Mouse (Mus musculus) thymus, postnatal 10 days (tissue): Measurements from ENCODE around the gene Stat4.
"Not testable (repeated sequence)": the region's sequence is repeated elsewhere in the genome, so short reads cannot be mapped to it uniquely, and the experiment has no call there.

Experiments
- DNase-seq, 2 experiments: peaks; one replicate each; pipeline ENCODE4 v3.0.0; 2021; ENCODE audit warnings: low spot score in 2 of 2

The Stat4 gene

GRCm38 (mm10) chr1:52034816-52035752 lies 48.1 kb downstream of the Stat4 start:
- no peak for DNase-seq

GRCm38 (mm10) chr1:52039151-52039550 lies 52.2 kb downstream of the Stat4 start:
- no peak for DNase-seq

- DNase-seq, result no peak
Observed at GRCm38 (mm10) chr1:52039626-52040025, 52.7 kb downstream of the Stat4 start.

- no peak for DNase-seq
Observed at GRCm38 (mm10) chr1:52040366-52041061, 53.6 kb downstream of the Stat4 start.

- DNase-seq, result no peak
Observed at GRCm38 (mm10) chr1:52043191-52043590, 56.2 kb downstream of the Stat4 start.

GRCm38 (mm10) chr1:52046891-52047290 lies 59.9 kb downstream of the Stat4 start:
- DNase-seq, result not testable (repeated sequence)

GRCm38 (mm10) chr1:52048711-52049110 lies 61.8 kb downstream of the Stat4 start:
- no peak for DNase-seq

GRCm38 (mm10) chr1:52049827-52050226 lies 62.9 kb downstream of the Stat4 start:
- DNase-seq, result no peak

- DNase-seq, result no peak
Observed at GRCm38 (mm10) chr1:52051542-52051941, 64.6 kb downstream of the Stat4 start.

GRCm38 (mm10) chr1:52052910-52053309 lies 66.0 kb downstream of the Stat4 start:
- DNase-seq, result no peak

- DNase-seq, result no peak
Observed at GRCm38 (mm10) chr1:52055947-52056346, 69.0 kb downstream of the Stat4 start.

- no peak for DNase-seq
Observed at GRCm38 (mm10) chr1:52057153-52057552, 70.2 kb downstream of the Stat4 start.

GRCm38 (mm10) chr1:52066276-52066675 lies 79.3 kb downstream of the Stat4 start:
- no peak for DNase-seq

- DNase-seq, result no peak
Observed at GRCm38 (mm10) chr1:52066694-52067093, 79.7 kb downstream of the Stat4 start.

- no peak for DNase-seq
Observed at GRCm38 (mm10) chr1:52079724-52080367, 92.9 kb downstream of the Stat4 start.

- DNase-seq, result no peak
Observed at GRCm38 (mm10) chr1:52080375-52080774, 93.4 kb downstream of the Stat4 start.

GRCm38 (mm10) chr1:52086236-52086635 lies 99.3 kb downstream of the Stat4 start:
- peak in 1 of 2 experiments; percentile 13 for DNase-seq

- DNase-seq, result no peak
Observed at GRCm38 (mm10) chr1:52087128-52087527, 100.2 kb downstream of the Stat4 start.

- DNase-seq, result no peak
Observed at GRCm38 (mm10) chr1:52088634-52089033, 101.7 kb downstream of the Stat4 start.

GRCm38 (mm10) chr1:52098618-52099232 lies 111.8 kb downstream of the Stat4 start:
- peak in 1 of 2 experiments; percentile 43 for DNase-seq

- DNase-seq, result peak; percentile 34 to 53
Observed at GRCm38 (mm10) chr1:52100496-52100895, 113.5 kb downstream of the Stat4 start.

- DNase-seq, result no peak
Observed at GRCm38 (mm10) chr1:52102795-52103194, 115.8 kb downstream of the Stat4 start.
